Mouse (Mus musculus) heart, embryonic 11.5 days (tissue): Measurements from ENCODE around the gene Tssk6. TPM values are rescaled to one million over a fixed set of nuclear protein-coding genes. Genes with fewer than 3 reads are reported as not detected.

Experiments
- ATAC-seq: fragments of 200-750 bp; cut with Nextera tagmentation; replicated peaks from 2 replicates; pipeline ENCODE4 v1.8.0; 2017; ENCODE audit warnings: moderate library complexity; ENCODE audit not compliant: insufficient number of reproducible peaks, low FRiP score, low TSS enrichment
- H3K27ac ChIP-seq: fragments of 300-500 bp; sonication (generic); 2 replicates; pipeline ENCODE4 v1.5.1; 2014; ENCODE audit warnings: mild to moderate bottlenecking, low read depth, low read length
- H3K27me3 ChIP-seq: fragments of 300-500 bp; sonication (generic); 2 replicates; pipeline ENCODE4 v1.6.1; 2014; ENCODE audit warnings: mild to moderate bottlenecking, low read length, mixed read lengths; ENCODE audit not compliant: control insufficient read depth, insufficient read depth
- H3K36me3 ChIP-seq: fragments of 300-500 bp; sonication (generic); 2 replicates; pipeline ENCODE4 v1.6.1; 2014; ENCODE audit warnings: mild to moderate bottlenecking, low read length, moderate library complexity, mixed read lengths; ENCODE audit not compliant: control insufficient read depth, insufficient read depth
- H3K4me1 ChIP-seq: fragments of 300-500 bp; sonication (generic); 2 replicates; pipeline ENCODE4 v1.6.1; 2014; ENCODE audit warnings: low read length; ENCODE audit not compliant: control insufficient read depth, insufficient read depth
- H3K4me2 ChIP-seq: fragments of 300-500 bp; sonication (generic); 2 replicates; pipeline ENCODE4 v1.6.1; 2014; ENCODE audit warnings: mild to moderate bottlenecking, moderate library complexity
- H3K4me3 ChIP-seq: fragments of 300-500 bp; sonication (generic); 2 replicates; pipeline ENCODE4 v1.5.1; 2014; ENCODE audit warnings: low read depth, low read length
- H3K9ac ChIP-seq: fragments of 300-500 bp; sonication (generic); 2 replicates; pipeline ENCODE4 v1.6.1; 2014; ENCODE audit warnings: mild to moderate bottlenecking, low read depth, low read length, moderate library complexity
- H3K9me3 ChIP-seq: fragments of 300-500 bp; sonication (generic); replicated peaks from 2 replicates; pipeline ENCODE4 v1.6.1; 2016; ENCODE audit warnings: low read length; ENCODE audit not compliant: control insufficient read depth
- WGBS: fragments of 180-500 bp; shearing (Covaris S2); extraction: QIAGEN DNeasy Blood & Tissue Kit; methylation state at CpG from one replicate; pipeline ENCODE4 v1.1.7; 2014; ENCODE audit not compliant: insufficient replicate concordance; 5-methylcytosine and 5-hydroxymethylcytosine counted together
- polyA plus RNA-seq: library from polyadenylated mRNA; unstranded; fragments of >200 nt; fragmentation: Nextera tagmentation; extraction: Ambion mirVana; gene quantifications from 2 replicates; pipeline ENCODE4 v1.2.1, GENCODE M21; 2014

The Tssk6 gene
- 1.6 and 1.8 TPM in 2 replicates for polyA plus RNA-seq

DNA sequence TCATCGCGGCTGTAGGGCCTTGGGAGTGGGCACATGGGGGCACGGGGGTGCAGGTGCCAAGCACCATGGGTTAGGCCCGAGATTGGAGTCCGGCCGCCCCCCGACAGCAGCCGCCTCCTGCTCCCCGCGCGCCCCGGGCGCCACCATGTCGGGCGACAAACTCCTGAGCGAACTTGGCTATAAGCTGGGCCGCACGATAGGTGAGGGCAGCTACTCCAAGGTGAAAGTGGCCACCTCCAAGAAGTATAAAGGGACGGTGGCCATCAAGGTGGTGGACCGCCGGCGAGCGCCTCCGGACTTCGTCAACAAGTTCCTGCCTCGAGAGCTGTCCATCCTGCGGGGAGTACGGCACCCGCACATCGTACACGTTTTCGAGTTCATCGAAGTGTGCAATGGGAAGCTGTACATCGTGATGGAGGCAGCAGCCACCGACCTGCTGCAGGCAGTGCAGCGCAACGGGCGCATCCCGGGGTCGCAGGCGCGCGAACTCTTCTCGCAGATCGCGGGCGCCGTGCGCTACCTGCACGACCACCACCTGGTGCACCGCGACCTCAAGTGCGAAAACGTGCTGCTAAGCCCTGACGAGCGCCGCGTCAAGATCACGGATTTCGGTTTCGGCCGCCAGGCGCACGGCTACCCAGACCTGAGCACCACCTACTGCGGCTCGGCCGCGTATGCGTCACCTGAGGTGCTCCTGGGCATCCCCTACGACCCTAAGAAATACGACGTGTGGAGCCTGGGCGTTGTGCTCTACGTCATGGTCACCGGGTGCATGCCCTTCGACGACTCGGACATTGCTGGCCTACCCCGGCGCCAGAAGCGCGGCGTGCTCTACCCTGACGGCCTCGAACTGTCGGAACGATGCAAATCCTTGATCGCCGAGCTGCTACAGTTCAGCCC is at the start of gene Tssk6, which contains the start of the genes Ndufa13 and Yjefn3:
Tssk6 (plus strand) TSS at position 22 of the 900 bp plus-strand sequence.
Ndufa13 (minus strand) TSS at position 396 of the 900 bp plus-strand sequence.
Yjefn3 (minus strand) TSS at position 550 of the 900 bp plus-strand sequence.
- Histone ChIP-seq H3K4me1 (peaks cover 42% of the 10 kb centered on the region), H3K9me3 (no peaks in the 10 kb centered on the region), H3K36me3 (no peaks in the 10 kb centered on the region), H3K27ac (peak within 1 kb of the TSS; percentile 91), H3K4me2 (peak within 1 kb of the TSS; percentile 89), H3K9ac (peak within 1 kb of the TSS; percentile 89), H3K4me3 (peak within 1 kb of the TSS; percentile 74), H3K27me3 (no peaks in the 10 kb centered on the region)
- 4% methylated on average over 89 of the region's 89 CpGs for WGBS
- peak; percentile 27 for ATAC-seq

DNA sequence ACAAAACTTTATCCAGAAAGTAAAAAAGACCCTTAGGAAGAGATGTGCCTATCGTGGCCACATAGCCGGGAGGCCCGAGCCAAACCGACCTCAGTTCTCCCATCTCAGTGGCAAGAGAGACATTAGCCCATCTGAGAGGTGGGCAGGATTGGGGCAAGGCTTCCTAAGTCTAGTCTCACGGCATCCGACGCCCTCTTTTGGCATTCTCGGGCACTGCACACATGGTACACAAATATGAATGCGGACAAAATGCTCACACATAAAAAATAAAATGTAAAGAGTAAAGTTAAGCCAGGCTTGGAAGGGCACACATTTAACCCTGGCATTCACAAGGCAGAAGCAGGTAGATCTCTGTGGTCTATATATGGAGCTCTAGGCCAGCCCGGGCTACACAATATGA is 48.1 kb upstream of the Tssk6 start:
- Histone ChIP-seq H3K9me3 (no peaks in the 10 kb centered on the region), H3K27me3 (no peaks in the 10 kb centered on the region), H3K4me2 (no peak overlapping the region), H3K4me3 (no peak overlapping the region), H3K27ac (no peak overlapping the region), H3K4me1 (peaks cover 3% of the 10 kb centered on the region), H3K36me3 (no peaks in the 10 kb centered on the region), H3K9ac (no peak overlapping the region)
- ATAC-seq: no peak
- WGBS: 84% methylated on average over 10 of the region's 10 CpGs

DNA sequence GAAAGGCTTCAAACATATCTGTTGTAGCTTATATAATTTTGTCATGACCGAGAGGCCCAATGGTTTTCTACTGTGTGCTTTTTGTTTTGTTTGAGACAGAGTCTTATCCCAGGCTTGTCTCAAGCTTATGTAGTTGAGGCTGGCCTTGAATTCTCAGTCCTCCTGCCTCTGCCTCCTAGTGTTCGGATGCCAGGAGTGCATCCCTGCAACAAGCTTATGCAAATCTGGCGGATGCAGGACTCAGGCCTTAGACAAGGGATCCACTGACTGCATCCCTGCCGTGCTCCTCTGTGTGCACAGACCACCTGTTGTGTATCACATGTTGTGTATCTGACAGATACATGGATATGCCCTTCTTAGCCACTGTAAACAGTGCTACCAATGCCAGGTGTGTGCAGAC is 41.2 kb upstream of the Tssk6 start:
- 47% methylated on average over 4 of the region's 4 CpGs for WGBS
- H3K4me1 ChIP-seq: no peaks in the 10 kb centered on the region
- no peak overlapping the region for H3K9ac ChIP-seq
- H3K9me3 ChIP-seq: no peaks in the 10 kb centered on the region
- ATAC-seq: no peak
- no peaks in the 10 kb centered on the region for H3K27me3 ChIP-seq
- H3K4me2 ChIP-seq: no peak overlapping the region
- no peaks in the 10 kb centered on the region for H3K36me3 ChIP-seq
- H3K4me3 ChIP-seq: no peak overlapping the region
- H3K27ac ChIP-seq: no peak overlapping the region

DNA sequence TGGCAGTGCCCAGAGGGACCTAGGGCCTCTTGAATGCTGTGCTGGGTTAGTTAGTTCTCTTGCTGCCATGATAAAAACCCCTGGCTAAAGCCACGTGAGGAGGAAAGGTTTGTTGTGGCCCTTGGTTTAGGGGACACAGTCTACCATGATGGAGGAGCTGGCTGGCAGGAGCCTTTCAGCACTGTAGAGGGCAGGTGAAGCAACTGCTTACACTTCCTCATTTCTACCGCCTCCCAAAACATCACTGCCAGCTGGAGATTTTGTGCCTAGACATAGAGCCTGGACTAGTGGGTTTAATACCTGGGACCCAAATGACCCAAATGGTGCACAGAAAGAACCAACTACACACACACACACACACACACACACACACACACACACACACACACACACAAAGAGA is 40.7 kb upstream of the Tssk6 start:
- WGBS: 50% methylated on average over 2 of the region's 2 CpGs
- no peaks in the 10 kb centered on the region for H3K36me3 ChIP-seq
- no peaks in the 10 kb centered on the region for H3K27me3 ChIP-seq
- ATAC-seq: no peak
- H3K4me2 ChIP-seq: no peak overlapping the region
- no peak overlapping the region for H3K9ac ChIP-seq
- H3K9me3 ChIP-seq: no peaks in the 10 kb centered on the region
- H3K4me1 ChIP-seq: no peaks in the 10 kb centered on the region
- H3K4me3 ChIP-seq: no peak overlapping the region
- no peak overlapping the region for H3K27ac ChIP-seq

- Histone ChIP-seq H3K4me1 (no peaks in the 10 kb centered on the region), H3K27me3 (no peaks in the 10 kb centered on the region), H3K36me3 (no peaks in the 10 kb centered on the region), H3K9me3 (no peaks in the 10 kb centered on the region), H3K4me3 (no peak overlapping the region), H3K27ac (no peak overlapping the region), H3K4me2 (no peak overlapping the region), H3K9ac (0 out of 2 replicates have a peak overlapping the region, but pooled peaks have one; percentile 16)
- WGBS: 65% methylated on average over 5 of the region's 5 CpGs
- no peak for ATAC-seq
Observed at GRCm38 (mm10) chr8:69863387-69864020, 38.5 kb upstream of the Tssk6 start.

DNA sequence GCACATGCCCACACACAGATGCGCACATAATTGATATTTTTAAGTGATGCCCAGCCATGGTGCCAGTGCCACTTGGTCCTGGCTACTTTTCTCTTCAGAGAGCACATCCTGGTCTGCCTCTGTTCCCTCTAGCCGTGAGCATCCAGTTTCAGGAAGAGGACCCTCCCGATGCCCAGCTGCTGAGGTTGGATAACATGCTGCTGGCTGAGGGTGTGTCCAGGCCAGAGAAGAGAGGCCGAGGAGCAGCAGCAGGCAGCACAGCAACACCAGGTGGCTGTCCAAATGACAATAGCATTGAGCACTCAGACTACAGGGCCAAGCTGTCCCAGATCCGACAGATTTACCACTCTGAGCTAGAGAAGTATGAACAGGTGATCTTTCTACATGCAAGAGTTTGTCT is 37.8 kb upstream of the Tssk6 start:
- Histone ChIP-seq H3K9me3 (no peaks in the 10 kb centered on the region), H3K27ac (no peak overlapping the region), H3K27me3 (no peaks in the 10 kb centered on the region), H3K36me3 (no peaks in the 10 kb centered on the region), H3K4me2 (no peak overlapping the region), H3K9ac (no peak overlapping the region), H3K4me3 (no peak overlapping the region), H3K4me1 (no peaks in the 10 kb centered on the region)
- WGBS: 58% methylated on average over 5 of the region's 5 CpGs
- no peak for ATAC-seq

DNA sequence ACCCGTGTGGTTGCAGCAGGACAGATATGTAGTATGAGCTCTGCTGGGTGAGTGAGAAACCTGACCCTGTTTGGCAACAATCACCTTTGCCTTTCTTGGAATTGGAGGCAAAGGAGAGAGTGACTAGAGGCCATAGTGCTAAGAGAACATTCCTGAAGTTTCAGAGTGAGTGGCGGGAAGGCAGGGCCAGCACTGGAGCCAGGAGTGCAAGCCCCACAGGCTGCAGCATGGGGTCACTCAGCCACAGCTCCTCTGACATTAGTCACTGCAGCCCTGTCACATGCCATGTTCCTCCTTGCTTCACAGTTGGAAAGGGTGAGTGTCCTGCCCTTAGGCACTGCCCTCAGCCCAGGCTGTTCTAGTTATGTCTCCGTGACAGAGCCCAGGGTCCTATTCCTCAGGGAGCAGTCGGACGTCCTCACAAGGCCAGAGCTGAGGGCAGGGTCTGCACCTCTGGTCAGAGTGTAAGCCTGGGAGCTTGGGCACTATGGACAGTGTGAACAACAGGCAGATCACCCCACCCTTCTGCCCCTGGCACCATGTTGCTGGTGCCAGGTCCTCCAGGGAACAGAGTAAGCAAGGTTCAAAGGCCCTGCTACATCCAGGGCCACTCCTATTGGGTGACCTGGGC is 34.2 kb upstream of the Tssk6 start:
- Histone ChIP-seq H3K9ac (no peak overlapping the region), H3K9me3 (no peaks in the 10 kb centered on the region), H3K4me2 (no peak overlapping the region), H3K27ac (no peak overlapping the region), H3K4me1 (no peaks in the 10 kb centered on the region), H3K27me3 (peaks cover 7% of the 10 kb centered on the region), H3K4me3 (no peak overlapping the region), H3K36me3 (no peaks in the 10 kb centered on the region)
- no peak for ATAC-seq
- WGBS: 58% methylated on average over 5 of the region's 5 CpGs

- no peak overlapping the region for H3K4me2 ChIP-seq
- H3K9me3 ChIP-seq: no peaks in the 10 kb centered on the region
- 71% methylated on average over 11 of the region's 11 CpGs for WGBS
- H3K4me1 ChIP-seq: no peaks in the 10 kb centered on the region
- H3K27me3 ChIP-seq: peaks cover 14% of the 10 kb centered on the region
- H3K27ac ChIP-seq: no peak overlapping the region
- no peak for ATAC-seq
- H3K4me3 ChIP-seq: no peak overlapping the region
- H3K9ac ChIP-seq: no peak overlapping the region
- H3K36me3 ChIP-seq: no peaks in the 10 kb centered on the region
Observed at GRCm38 (mm10) chr8:69870003-69870765, 31.8 kb upstream of the Tssk6 start.
